Mouse (Mus musculus) ES-Bruce4 (cell line): Measurements from ENCODE around the gene Fmnl1.

ENCODE experiments used
- CTCF ChIP-seq: IDR thresholded peaks from one replicate; pipeline ENCODE4 v1.8.1; 2011; ENCODE audit warnings: low read depth, low read length
- POLR2A ChIP-seq: IDR thresholded peaks from one replicate; pipeline ENCODE4 v1.8.1; 2011; ENCODE audit warnings: low read length; ENCODE audit not compliant: insufficient read depth

- no peak for TF ChIP-seq POLR2A
- no peak for TF ChIP-seq CTCF
These were observed 7.0 kb downstream of the Fmnl1 start for GRCm38 (mm10) chr11:103177815-103178485.
